Mouse (Mus musculus): ENCODE measurements around the gene Mtap.

GRCm38 (mm10) chr4:89212178-89212577 lies 75.3 kb downstream of the Mtap start:
- TF ChIP-seq CTCF (IDR thresholded peaks at IDR 0.05; ENCODE audit: low read depth) (no peak), EP300 (IDR thresholded peaks at IDR 0.05; ENCODE audit: low read depth) (no peak)

Measured in liver, postnatal 0 days (tissue).